Mouse (Mus musculus) liver, postnatal 0 days (tissue): ENCODE data around the gene Btnl10.

Experiments used
- CTCF ChIP-seq: sonication (generic); IDR thresholded peaks from 2 replicates; pipeline ENCODE4 v1.5.1; 2016; ENCODE audit warnings: antibody characterized with exemption, low read depth
- EP300 ChIP-seq: IDR thresholded peaks from 2 replicates; pipeline ENCODE4 v1.6.1; 2016; ENCODE audit warnings: antibody characterized with exemption, low read depth, mild to moderate bottlenecking

DNA sequence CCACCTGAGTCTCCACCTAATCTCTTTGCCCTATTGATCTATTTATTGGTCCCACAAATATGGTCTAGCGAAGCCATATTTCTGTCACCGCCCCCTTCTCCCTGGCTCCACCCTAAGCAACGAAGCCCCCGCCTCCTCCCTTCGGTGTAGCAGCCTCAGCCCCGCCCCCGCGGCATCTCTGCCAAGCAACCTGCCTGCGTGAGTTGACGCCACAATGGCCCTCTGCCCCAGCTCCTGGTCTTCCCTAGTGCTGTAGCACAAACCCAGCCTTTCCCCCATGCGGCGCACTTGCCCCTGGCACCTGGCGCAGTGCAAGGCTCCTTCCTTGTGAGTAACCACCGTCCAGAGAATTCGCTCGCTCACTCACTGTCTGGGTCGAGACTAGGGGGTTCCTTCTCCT lies 45.8 kb downstream of the Btnl10 start:
- no peak for TF ChIP-seq CTCF
- no peak for TF ChIP-seq EP300
